Mouse (Mus musculus): ENCODE results near the gene Cars.

DNA sequence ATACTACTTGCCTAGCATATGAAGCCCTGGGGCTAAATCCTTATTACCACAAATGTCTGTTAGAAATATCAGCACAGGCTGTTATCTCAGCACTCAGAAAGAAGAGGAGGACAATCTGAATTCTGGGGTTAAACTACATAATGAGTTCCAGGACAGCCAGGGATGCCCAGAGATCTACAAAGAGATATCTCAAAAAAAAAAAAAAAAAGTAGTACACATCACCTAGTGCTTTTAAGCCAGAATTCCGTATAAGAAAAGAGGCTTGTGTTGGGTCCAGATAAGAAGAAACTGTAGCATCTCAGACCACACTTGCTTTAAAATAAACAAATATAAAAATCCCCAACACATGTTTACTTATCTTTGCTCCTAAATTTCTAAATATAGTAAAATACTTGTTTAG, 61.2 kb downstream of the Cars start:
- TF ChIP-seq CTCF (IDR thresholded peaks at IDR 0.05; ENCODE audit: control insufficient read depth, insufficient read depth, insufficient read length) (no peak), MYOD1 (IDR thresholded peaks at IDR 0.05; ENCODE audit: control insufficient read depth, insufficient read length, low read depth) (no peak), USF1 (IDR thresholded peaks at IDR 0.05; ENCODE audit: low read depth) (no peak), MAX (IDR thresholded peaks at IDR 0.05) (no peak), FOSL1 (IDR thresholded peaks at IDR 0.05; ENCODE audit: insufficient read depth, low read length, poor library complexity, severe bottlenecking) (no peak)
